Comparison of ENCODE assay signal across 7 mouse cellular contexts in genomic region chr6:36809311-36809726, GRCm38 (mm10). TPM values are rescaled to one million over a fixed set of nuclear protein-coding genes. Genes with fewer than 3 reads are reported as not detected.
DNase-seq lines count a peak whose midpoint lies in the region; ATAC-seq and TF ChIP-seq lines count a peak whose summit lies in the region.

No protein-coding gene starts in this region.

- no peaks in the 10 kb centered on the region for H3K27me3 ChIP-seq in embryonic facial prominence, embryonic 14.5 days (replicated peaks; ENCODE audit: control insufficient read depth, insufficient read depth, low read length)
- no peaks in the 10 kb centered on the region for H3K27me3 ChIP-seq in intestine, embryonic 15.5 days (replicated peaks)
- no peaks in the 10 kb centered on the region for H3K27me3 ChIP-seq in limb, embryonic 14.5 days (ENCODE audit: control insufficient read depth, insufficient read depth, low read length)

- 1% methylated on average over 5 of the region's 7 CpGs for WGBS in embryonic facial prominence, embryonic 14.5 days
- WGBS in intestine, embryonic 15.5 days, result 18% methylated on average over 7 of the region's 7 CpGs
- WGBS in limb, embryonic 14.5 days, result 2% methylated on average over 7 of the region's 7 CpGs
- 14% methylated on average over 7 of the region's 7 CpGs for WGBS in olfactory bulb, adult 2 months

- peak overlapping the region; percentile 79 for H3K9ac ChIP-seq in embryonic facial prominence, embryonic 14.5 days (ENCODE audit: low read depth, low read length)
- H3K9ac ChIP-seq in intestine, embryonic 15.5 days, result peak overlapping the region; percentile 50
- H3K9ac ChIP-seq in limb, embryonic 14.5 days (ENCODE audit: low read depth, low read length, severe bottlenecking), result peak overlapping the region; percentile 75

- H3K4me3 ChIP-seq in embryonic facial prominence, embryonic 14.5 days (ENCODE audit: low read depth, low read length), result peak overlapping the region; percentile 62
- H3K4me3 ChIP-seq in intestine, embryonic 15.5 days (replicated peaks), result peak overlapping the region; percentile 50
- peak overlapping the region; percentile 59 for H3K4me3 ChIP-seq in limb, embryonic 14.5 days (replicated peaks; ENCODE audit: low read length)
- peak overlapping the region; percentile 65 for H3K4me3 ChIP-seq in olfactory bulb, adult 2 months (ENCODE audit: insufficient read depth, low read depth, low read length)

- peak; percentile 69 for DNase-seq in 3T3-L1 (ENCODE audit: low read depth, low spot score)
- DNase-seq in MN1 (ENCODE audit: low spot score), result peak; percentile 32
- peak; percentile 84 for DNase-seq in embryonic facial prominence, embryonic 14.5 days (ENCODE audit: low spot score)
- peak; percentile 40 for DNase-seq in limb, embryonic 14.5 days (ENCODE audit: low spot score)

- no peak for TF ChIP-seq CTCF in olfactory bulb, adult 2 months (IDR thresholded peaks at IDR 0.05; ENCODE audit: insufficient read depth, low read depth, low read length)

- no peaks in the 10 kb centered on the region for H3K9me3 ChIP-seq in embryonic facial prominence, embryonic 14.5 days (ENCODE audit: control insufficient read depth, low read length)
- no peaks in the 10 kb centered on the region for H3K9me3 ChIP-seq in intestine, embryonic 15.5 days
- H3K9me3 ChIP-seq in limb, embryonic 14.5 days (ENCODE audit: control insufficient read depth, low read length), result no peaks in the 10 kb centered on the region

- peaks cover 16% of the 10 kb centered on the region for H3K4me1 ChIP-seq in embryonic facial prominence, embryonic 14.5 days (ENCODE audit: control insufficient read depth, insufficient read depth, low read length)
- 0 out of 2 replicates have a peak, but pooled peaks cover 4% of the 10 kb centered on the region for H3K4me1 ChIP-seq in intestine, embryonic 15.5 days (replicated peaks)
- H3K4me1 ChIP-seq in limb, embryonic 14.5 days (ENCODE audit: control insufficient read depth, insufficient read depth, low read length), result peaks cover 5% of the 10 kb centered on the region; the same call in 1 of the 2 replicates
- peaks cover 11% of the 10 kb centered on the region for H3K4me1 ChIP-seq in olfactory bulb, adult 2 months (ENCODE audit: control insufficient read depth, insufficient read depth, low read length)

- H3K4me2 ChIP-seq in embryonic facial prominence, embryonic 14.5 days (ENCODE audit: low read depth, low read length), result peak overlapping the region; percentile 56
- peak overlapping the region; percentile 71 for H3K4me2 ChIP-seq in intestine, embryonic 15.5 days (replicated peaks)
- peak overlapping the region; percentile 64 for H3K4me2 ChIP-seq in limb, embryonic 14.5 days (replicated peaks; ENCODE audit: low read depth, low read length, severe bottlenecking)

- H3K27ac ChIP-seq in embryonic facial prominence, embryonic 14.5 days (replicated peaks; ENCODE audit: low read depth, low read length), result peak overlapping the region; percentile 96
- peak overlapping the region; percentile 64 for H3K27ac ChIP-seq in intestine, embryonic 15.5 days
- peak overlapping the region; percentile 96 for H3K27ac ChIP-seq in limb, embryonic 14.5 days (replicated peaks; ENCODE audit: low read depth, low read length)
- peak overlapping the region; percentile 68 for H3K27ac ChIP-seq in olfactory bulb, adult 2 months (ENCODE audit: insufficient read depth, low read depth, low read length)

- peaks cover 22% of the 10 kb centered on the region for H3K36me3 ChIP-seq in embryonic facial prominence, embryonic 14.5 days (ENCODE audit: control insufficient read depth, insufficient read depth, low read length)
- H3K36me3 ChIP-seq in intestine, embryonic 15.5 days, result no peaks in the 10 kb centered on the region
- H3K36me3 ChIP-seq in limb, embryonic 14.5 days (ENCODE audit: control insufficient read depth, insufficient read depth, low read length), result peaks cover 13% of the 10 kb centered on the region

- ATAC-seq in embryonic facial prominence, embryonic 14.5 days (ENCODE audit: low read depth), result peak; percentile 76
- peak; percentile 58 for ATAC-seq in intestine, embryonic 15.5 days
- ATAC-seq in limb, embryonic 14.5 days (ENCODE audit: low FRiP score, low read depth), result peak; percentile 44
- ATAC-seq in activated CD4-positive, CD25-positive, alpha-beta regulatory T cell, adult 4 months, result no peak

- TF ChIP-seq POLR2A in limb, embryonic 14.5 days (IDR thresholded peaks at IDR 0.05; ENCODE audit: borderline replicate concordance, extremely low read depth, insufficient read depth, insufficient read length), result no peak
- no peak for TF ChIP-seq POLR2A in olfactory bulb, adult 2 months (IDR thresholded peaks at IDR 0.05; ENCODE audit: insufficient read depth, low read depth, low read length)

RNA-seq across cellular contexts. Expression of gene Ptn, which starts 0.7 kb away (rescaled TPM):
- 858 and 931 TPM in 2 replicates for polyA plus RNA-seq in embryonic facial prominence, embryonic 14.5 days (2014; fragmentation: Nextera tagmentation; extraction: Ambion mirVana)
- 283 and 350 TPM in 2 replicates for polyA plus RNA-seq in intestine, embryonic 15.5 days (2015; fragmentation: Nextera tagmentation; extraction: Ambion mirVana)
- 321 and 513 TPM in 2 replicates for polyA plus RNA-seq in limb, embryonic 14.5 days (2012; rRNA removed)
- 595 and 613 TPM in 2 replicates for polyA plus RNA-seq in limb, embryonic 14.5 days (2014; fragmentation: Nextera tagmentation; extraction: Ambion mirVana)
- polyA plus RNA-seq in olfactory bulb, adult 2 months (2012; ENCODE audit: insufficient read depth, insufficient read length, low replicate concordance, missing spikeins), result 318 TPM in 1 of 2 replicates, not detected in the other
- polyA plus RNA-seq in activated CD4-positive, CD25-positive, alpha-beta regulatory T cell, adult 4 months (2017; shearing (Covaris generic)), result not detected

Comparison
In these comparisons a context has a peak if more than half of its experiments do, and no peak if none do; other contexts are left out.
1. DNase-seq: peak in every context shown above with its lines; median percentile 84 in embryonic facial prominence, embryonic 14.5 days; 69 in 3T3-L1; 40 in limb, embryonic 14.5 days; 32 in MN1.
2. RNA of gene Ptn, which starts 0.7 kb away (polyA plus RNA-seq): 858 to 931 TPM in embryonic facial prominence, embryonic 14.5 days, 321 to 613 TPM in limb, embryonic 14.5 days, 283 to 350 TPM in intestine, embryonic 15.5 days and 318 TPM in olfactory bulb, adult 2 months; not detected in activated CD4-positive, CD25-positive, alpha-beta regulatory T cell, adult 4 months; every median in the first group is over 10 times any median in the second.
3. Peak in every context shown above with its lines, with median percentiles within 50 percentile points of each other: H3K27ac ChIP-seq, H3K4me2 ChIP-seq, H3K4me3 ChIP-seq and H3K9ac ChIP-seq.